Mouse (Mus musculus) thymus, adult 2 months (tissue): ENCODE measurements at regions not wholly inside any gene's neighbourhood (a gene's known extent, or its start where the extent isn't known, plus 50 kb on each side); places are given as distances from the start of the nearest gene placed in this dataset.

Source experiments
- DNase-seq: peaks from one replicate; pipeline ENCODE4 v3.0.0; 2021
- H3K27ac ChIP-seq: fragments of 200-500 bp; 2 replicates; pipeline ENCODE4 v1.5.1; 2012; ENCODE audit warnings: low read length, control low read depth; ENCODE audit not compliant: control insufficient read depth, insufficient read depth
- H3K27me3 ChIP-seq: fragments of 200-500 bp; 2 replicates; pipeline ENCODE4 v1.6.1; 2012; ENCODE audit warnings: mild to moderate bottlenecking, low read length, moderate library complexity, mixed read lengths; ENCODE audit not compliant: control insufficient read depth, insufficient read depth
- H3K36me3 ChIP-seq: fragments of 200-500 bp; 2 replicates; pipeline ENCODE4 v1.6.1; 2012; ENCODE audit warnings: mild to moderate bottlenecking, low read length, moderate library complexity; ENCODE audit not compliant: control insufficient read depth, insufficient read depth
- H3K4me1 ChIP-seq: fragments of 200-500 bp; replicated peaks from 2 replicates; pipeline ENCODE4 v1.6.1; 2012; ENCODE audit warnings: low read length; ENCODE audit not compliant: control insufficient read depth, insufficient read depth
- H3K4me3 ChIP-seq: fragments of 200-500 bp; 2 replicates; pipeline ENCODE4 v1.5.1; 2012; ENCODE audit warnings: mild to moderate bottlenecking, low read length, control low read depth, moderate library complexity; ENCODE audit not compliant: control insufficient read depth, insufficient read depth
- CTCF ChIP-seq: fragments of 200-500 bp; IDR thresholded peaks from 2 replicates; pipeline ENCODE4 v1.5.1; 2012; ENCODE audit warnings: mild to moderate bottlenecking, control low read depth, low read length, moderate library complexity, borderline replicate concordance; ENCODE audit not compliant: control insufficient read depth, poor library complexity, insufficient read depth; ENCODE audit errors: extremely low read depth
- POLR2A ChIP-seq: fragments of 200-500 bp; IDR thresholded peaks from 2 replicates; pipeline ENCODE4 v1.6.1; 2012; ENCODE audit warnings: mild to moderate bottlenecking, low read length, control low read depth, moderate library complexity; ENCODE audit not compliant: control insufficient read depth, poor library complexity, insufficient read depth; ENCODE audit errors: extremely low read depth
- WGBS: fragments of 180-500 bp; shearing (Covaris S2); methylation state at CpG from one replicate; pipeline ENCODE4 v1.1.7; 2018; 5-methylcytosine and 5-hydroxymethylcytosine counted together

DNA sequence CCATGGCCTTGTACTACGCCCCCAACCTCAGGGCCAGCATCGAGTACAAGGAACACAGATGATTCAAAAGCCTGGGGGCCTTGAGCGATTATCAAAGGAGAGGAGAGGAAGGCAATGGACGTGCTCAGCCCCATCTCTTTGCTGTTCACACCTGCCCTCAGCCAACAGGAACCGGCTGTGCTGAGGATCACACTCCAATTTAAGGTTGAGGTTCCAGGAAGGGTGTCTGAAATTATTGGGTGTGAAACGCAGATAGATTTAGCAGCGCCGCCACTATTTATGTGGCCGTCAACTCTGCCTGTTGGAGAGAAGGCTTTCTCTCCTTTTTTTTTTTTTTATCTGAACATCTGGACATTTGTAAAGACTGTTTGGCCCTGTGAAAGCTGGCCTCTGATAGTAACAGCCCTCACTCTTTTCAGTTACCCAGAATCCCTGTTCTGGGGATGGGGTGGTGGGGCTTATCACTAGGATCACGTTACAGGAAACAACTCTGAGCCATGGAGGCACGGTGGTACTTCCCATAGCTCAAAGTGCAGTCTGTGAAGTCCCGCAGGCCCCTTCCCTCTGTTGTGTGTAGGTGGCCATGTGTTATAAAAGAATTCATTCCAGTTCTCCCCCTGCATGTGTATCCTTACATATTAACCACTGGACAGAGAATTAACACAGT, 256.7 kb downstream of the Hs3st3b1 start:
- 74% methylated on average over 12 of the region's 12 CpGs for WGBS
- Histone ChIP-seq H3K27ac (no peak overlapping the region), H3K4me1 (no peaks in the 10 kb centered on the region), H3K27me3 (no peaks in the 10 kb centered on the region), H3K36me3 (no peaks in the 10 kb centered on the region), H3K4me3 (no peak overlapping the region)
- TF ChIP-seq POLR2A (no peak), CTCF (no peak)
- DNase-seq: no peak

DNA sequence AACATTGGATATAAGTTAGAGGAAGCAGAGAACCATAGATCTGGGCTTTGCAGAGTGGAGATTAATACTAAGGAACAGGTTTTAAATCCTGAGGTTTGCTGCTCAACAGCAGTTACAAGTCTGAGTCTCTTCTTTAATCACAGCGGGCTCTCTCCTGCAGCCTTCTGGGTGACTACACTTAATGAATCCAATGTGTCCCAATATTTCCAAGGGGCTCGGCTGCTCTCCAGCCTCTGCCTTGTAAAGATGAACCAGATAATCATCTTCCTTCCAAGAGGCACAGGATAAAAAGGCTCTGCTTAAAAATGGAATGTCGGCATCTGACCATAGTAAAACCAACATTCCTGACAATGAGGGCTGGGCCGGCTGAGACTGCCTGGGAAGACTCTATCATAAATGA, 251.6 kb downstream of the Hs3st3b1 start:
- no peak for DNase-seq
- WGBS: 85% methylated on average over 4 of the region's 4 CpGs
- no peak for TF ChIP-seq CTCF
- no peak for TF ChIP-seq POLR2A

DNA sequence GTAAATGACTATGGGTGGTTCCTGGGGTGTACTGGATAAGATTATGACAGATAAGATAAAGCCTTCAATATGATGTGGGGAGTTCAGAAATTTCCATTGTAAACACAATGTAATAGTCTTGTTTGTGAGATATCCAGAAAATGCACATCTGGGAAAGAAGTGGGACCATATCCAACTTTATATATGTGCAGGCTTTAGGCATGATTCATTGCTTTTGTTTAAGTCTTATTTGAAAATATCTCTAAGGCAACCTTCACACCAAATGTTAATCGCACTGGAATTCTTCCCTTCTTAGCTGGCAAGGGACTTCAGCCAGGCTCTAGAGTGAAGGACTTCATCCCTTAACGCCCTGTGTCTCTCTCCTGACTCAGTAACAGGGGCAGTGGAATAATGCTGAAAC, 250.3 kb downstream of the Hs3st3b1 start:
- WGBS: 81% methylated on average over 2 of the region's 2 CpGs
- H3K27me3 ChIP-seq: no peaks in the 10 kb centered on the region
- no peak overlapping the region for H3K4me3 ChIP-seq
- no peak for DNase-seq
- TF ChIP-seq POLR2A (no peak), CTCF (no peak)
- H3K4me1 ChIP-seq: no peaks in the 10 kb centered on the region
- no peaks in the 10 kb centered on the region for H3K36me3 ChIP-seq
- no peak overlapping the region for H3K27ac ChIP-seq

More for the DNA sequence above, 251.6 kb downstream of the Hs3st3b1 start:
- H3K27ac ChIP-seq: no peak overlapping the region
- H3K4me1 ChIP-seq: no peaks in the 10 kb centered on the region
- no peaks in the 10 kb centered on the region for H3K36me3 ChIP-seq
- no peak overlapping the region for H3K4me3 ChIP-seq
- H3K27me3 ChIP-seq: no peaks in the 10 kb centered on the region

DNA sequence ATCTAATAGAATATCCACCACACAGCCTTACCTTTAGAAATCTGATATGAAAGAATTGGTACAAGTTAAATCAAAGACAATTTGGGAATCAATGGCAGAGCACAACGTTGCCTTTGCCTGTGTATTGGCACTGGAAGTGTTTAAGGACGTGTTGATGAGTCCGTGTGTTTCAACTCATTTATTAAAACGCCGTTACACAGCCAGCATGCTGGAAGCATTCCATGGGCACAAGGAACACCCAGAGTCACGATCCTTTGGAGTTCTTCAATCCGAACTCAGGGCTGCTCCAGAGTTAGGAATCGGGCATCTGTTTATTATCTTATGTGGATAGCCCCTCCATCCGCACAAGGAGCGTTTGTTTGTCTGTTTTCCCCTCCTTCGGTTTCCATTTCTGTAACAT, 244.2 kb downstream of the Hs3st3b1 start:
- Histone ChIP-seq H3K36me3 (no peaks in the 10 kb centered on the region), H3K4me3 (no peak overlapping the region), H3K4me1 (no peaks in the 10 kb centered on the region), H3K27ac (no peak overlapping the region), H3K27me3 (no peaks in the 10 kb centered on the region)
- TF ChIP-seq CTCF (no peak), POLR2A (no peak)
- DNase-seq: no peak
- WGBS: 93% methylated on average over 11 of the region's 11 CpGs

DNA sequence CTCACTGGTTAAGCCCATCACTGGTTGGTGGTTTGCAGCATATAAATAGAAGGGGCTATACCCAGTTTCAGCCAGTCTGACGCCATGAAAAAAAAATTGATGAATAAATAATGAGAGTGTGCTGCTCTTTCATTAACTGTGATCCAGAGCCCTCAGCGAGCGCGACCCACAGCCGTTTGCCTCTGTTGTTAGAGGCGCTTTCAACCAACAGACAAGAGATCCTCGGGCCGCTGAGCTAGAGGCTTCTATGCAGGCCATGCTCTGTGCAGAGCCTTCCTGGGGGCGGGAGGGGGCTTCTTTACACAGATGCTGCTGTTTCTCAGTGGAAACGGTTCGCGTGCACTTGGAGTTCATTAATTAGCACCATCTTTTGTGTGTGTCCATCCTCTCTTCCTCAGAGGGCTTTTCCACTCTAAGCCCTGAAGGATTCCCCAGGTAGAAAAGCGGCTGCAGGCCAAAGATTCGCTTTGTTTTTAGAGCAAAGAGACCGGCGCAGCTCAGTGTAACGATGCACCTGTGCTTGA, 243.6 kb downstream of the Hs3st3b1 start:
- H3K4me1 ChIP-seq: no peaks in the 10 kb centered on the region
- no peaks in the 10 kb centered on the region for H3K27me3 ChIP-seq
- WGBS: 96% methylated on average over 17 of the region's 17 CpGs
- no peak for DNase-seq
- TF ChIP-seq POLR2A: no peak
- TF ChIP-seq CTCF: no peak
- no peaks in the 10 kb centered on the region for H3K36me3 ChIP-seq
- H3K4me3 ChIP-seq: no peak overlapping the region
- H3K27ac ChIP-seq: no peak overlapping the region

DNA sequence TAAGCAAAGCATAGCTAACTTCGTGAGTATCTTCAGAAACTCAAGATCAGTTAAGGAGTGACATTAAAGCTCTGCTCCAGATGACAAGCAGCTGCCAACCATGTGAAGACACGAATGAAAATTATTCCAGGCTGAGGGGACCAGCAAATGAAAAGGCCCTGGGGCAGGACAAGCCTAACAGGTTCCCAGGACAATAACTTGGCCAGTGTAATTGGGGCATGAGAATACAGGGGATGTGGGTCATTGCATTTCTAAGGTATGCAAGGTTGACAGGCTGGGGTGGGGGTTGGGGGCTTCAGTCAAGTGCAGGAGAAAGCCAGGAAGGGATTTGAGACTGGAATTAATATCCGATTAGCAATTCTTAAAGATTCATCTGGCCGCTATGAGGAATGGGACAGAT, 242.6 kb downstream of the Hs3st3b1 start:
- no peaks in the 10 kb centered on the region for H3K36me3 ChIP-seq
- no peak overlapping the region for H3K27ac ChIP-seq
- no peaks in the 10 kb centered on the region for H3K27me3 ChIP-seq
- 88% methylated on average over 4 of the region's 4 CpGs for WGBS
- no peak for DNase-seq
- no peaks in the 10 kb centered on the region for H3K4me1 ChIP-seq
- TF ChIP-seq POLR2A: no peak
- TF ChIP-seq CTCF: no peak
- no peak overlapping the region for H3K4me3 ChIP-seq
